Mouse (Mus musculus) hindbrain, postnatal 0 days (tissue): ENCODE measurements at regions not wholly inside any gene's neighbourhood (a gene's known extent, or its start where the extent isn't known, plus 50 kb on each side); places are given as distances from the start of the nearest gene placed in this dataset.

ENCODE experiments used
- ATAC-seq: fragments of 200-750 bp; cut with Nextera tagmentation; 2 replicates; pipeline ENCODE4 v1.8.0; 2017; ENCODE audit warnings: mild to moderate bottlenecking, moderate TSS enrichment, moderate library complexity
- DNase-seq: peaks from one replicate; pipeline ENCODE4 v3.0.0-alpha.2; 2015; ENCODE audit warnings: low spot score
- H3K27ac ChIP-seq: fragments of 300-500 bp; sonication (generic); 2 replicates; pipeline ENCODE4 v1.5.1; 2014; ENCODE audit warnings: mild to moderate bottlenecking
- H3K27me3 ChIP-seq: fragments of 300-500 bp; sonication (generic); 2 replicates; pipeline ENCODE4 v1.6.1; 2014; ENCODE audit warnings: low read length, mixed read lengths; ENCODE audit not compliant: insufficient read depth
- H3K36me3 ChIP-seq: fragments of 300-500 bp; sonication (generic); 2 replicates; pipeline ENCODE4 v1.6.1; 2014; ENCODE audit warnings: low read length, mixed read lengths; ENCODE audit not compliant: insufficient read depth
- H3K4me1 ChIP-seq: fragments of 300-500 bp; sonication (generic); 2 replicates; pipeline ENCODE4 v1.6.1; 2014; ENCODE audit warnings: antibody characterized with exemption, low read length, mixed read lengths; ENCODE audit not compliant: insufficient read depth
- H3K4me2 ChIP-seq: fragments of 300-500 bp; sonication (generic); 2 replicates; pipeline ENCODE4 v1.6.1; 2014; ENCODE audit warnings: low read depth, mild to moderate bottlenecking, low read length, moderate library complexity, mixed read lengths
- H3K4me3 ChIP-seq: fragments of 300-500 bp; sonication (generic); 2 replicates; pipeline ENCODE4 v1.5.1; 2014; ENCODE audit warnings: low read length
- H3K9ac ChIP-seq: fragments of 300-500 bp; sonication (generic); replicated peaks from 2 replicates; pipeline ENCODE4 v1.6.1; 2014; ENCODE audit warnings: mild to moderate bottlenecking, low read length, moderate library complexity, mixed read lengths
- H3K9me3 ChIP-seq: fragments of 300-500 bp; sonication (generic); 2 replicates; pipeline ENCODE4 v1.6.1; 2016; ENCODE audit warnings: low read length, mixed read lengths
- CTCF ChIP-seq: IDR thresholded peaks from 2 replicates; pipeline ENCODE4 v1.5.1; 2016; ENCODE audit warnings: antibody characterized with exemption, control low read depth, low read depth
- WGBS: fragments of 180-500 bp; shearing (Covaris S2); extraction: QIAGEN DNeasy Blood & Tissue Kit; methylation state at CpG from one replicate; pipeline ENCODE4 v1.1.7; 2014; 5-methylcytosine and 5-hydroxymethylcytosine counted together

GRCm38 (mm10) chr15:72150581-72150980 is 1683.8 kb upstream of the Gm6569 start:
- H3K9me3 ChIP-seq, result no peaks in the 10 kb centered on the region
- H3K36me3 ChIP-seq, result no peaks in the 10 kb centered on the region
- no peak overlapping the region for H3K27ac ChIP-seq
- 73% methylated on average over 6 of the region's 6 CpGs for WGBS
- no peaks in the 10 kb centered on the region for H3K4me1 ChIP-seq
- TF ChIP-seq CTCF, result no peak
- H3K4me2 ChIP-seq, result no peak overlapping the region
- H3K9ac ChIP-seq, result no peak overlapping the region
- ATAC-seq, result no peak
- DNase-seq, result no peak
- no peaks in the 10 kb centered on the region for H3K27me3 ChIP-seq
- no peak overlapping the region for H3K4me3 ChIP-seq

- no peaks in the 10 kb centered on the region for H3K4me1 ChIP-seq
- no peak overlapping the region for H3K4me3 ChIP-seq
- ATAC-seq (no peak), DNase-seq (no peak)
- WGBS, result 52% methylated on average over 3 of the region's 3 CpGs
- H3K9me3 ChIP-seq, result no peaks in the 10 kb centered on the region
- no peak overlapping the region for H3K27ac ChIP-seq
- no peaks in the 10 kb centered on the region for H3K27me3 ChIP-seq
- H3K36me3 ChIP-seq, result no peaks in the 10 kb centered on the region
- no peak for TF ChIP-seq CTCF
- no peak overlapping the region for H3K9ac ChIP-seq
- no peak overlapping the region for H3K4me2 ChIP-seq
These were observed 1675.9 kb upstream of the Gm6569 start for GRCm38 (mm10) chr15:72158505-72158904.

GRCm38 (mm10) chr15:72200861-72201260 is 1633.5 kb upstream of the Gm6569 start:
- 33% methylated on average over 3 of the region's 3 CpGs for WGBS
- H3K9ac ChIP-seq, result no peak overlapping the region
- DNase-seq (peak; percentile 51), ATAC-seq (no peak)
- no peaks in the 10 kb centered on the region for H3K27me3 ChIP-seq
- no peaks in the 10 kb centered on the region for H3K4me1 ChIP-seq
- no peak overlapping the region for H3K4me2 ChIP-seq
- H3K27ac ChIP-seq, result no peak overlapping the region
- H3K36me3 ChIP-seq, result no peaks in the 10 kb centered on the region
- no peak overlapping the region for H3K4me3 ChIP-seq
- no peak for TF ChIP-seq CTCF
- H3K9me3 ChIP-seq, result no peaks in the 10 kb centered on the region

GRCm38 (mm10) chr15:72201791-72202190 is 1632.6 kb upstream of the Gm6569 start:
- WGBS, result 58% methylated on average over 1 of the region's 1 CpGs
- no peak for DNase-seq
- H3K27ac ChIP-seq, result no peak overlapping the region
- no peak overlapping the region for H3K4me3 ChIP-seq
- H3K4me2 ChIP-seq, result no peak overlapping the region
- H3K4me1 ChIP-seq, result no peaks in the 10 kb centered on the region
- no peaks in the 10 kb centered on the region for H3K27me3 ChIP-seq
- TF ChIP-seq CTCF, result no peak
- no peaks in the 10 kb centered on the region for H3K9me3 ChIP-seq
- ATAC-seq, result no peak
- H3K9ac ChIP-seq, result no peak overlapping the region
- no peaks in the 10 kb centered on the region for H3K36me3 ChIP-seq

GRCm38 (mm10) chr15:72205240-72205799 is 1629.0 kb upstream of the Gm6569 start:
- no peak for ATAC-seq
- no peak for TF ChIP-seq CTCF
- WGBS, result 47% methylated on average over 8 of the region's 8 CpGs

GRCm38 (mm10) chr15:72205950-72206349 is 1628.4 kb upstream of the Gm6569 start:
- 10% methylated on average over 9 of the region's 9 CpGs for WGBS
- H3K9ac ChIP-seq, result no peak overlapping the region

More at GRCm38 (mm10) chr15:72205240-72205799, 1629.0 kb upstream of the Gm6569 start:
- DNase-seq, result no peak
- Histone ChIP-seq H3K4me2 (no peak overlapping the region), H3K9ac (no peak overlapping the region), H3K27ac (peak overlapping the region; percentile 36; the same call in 1 of the 2 replicates), H3K36me3 (no peaks in the 10 kb centered on the region), H3K4me3 (no peak overlapping the region), H3K27me3 (no peaks in the 10 kb centered on the region), H3K9me3 (no peaks in the 10 kb centered on the region), H3K4me1 (no peaks in the 10 kb centered on the region)

GRCm38 (mm10) chr15:72207589-72207988 is 1626.8 kb upstream of the Gm6569 start:
- no peak for ATAC-seq
- Histone ChIP-seq H3K9ac (no peak overlapping the region), H3K9me3 (no peaks in the 10 kb centered on the region), H3K36me3 (no peaks in the 10 kb centered on the region), H3K4me1 (no peaks in the 10 kb centered on the region), H3K27ac (no peak overlapping the region), H3K27me3 (no peaks in the 10 kb centered on the region), H3K4me2 (no peak overlapping the region), H3K4me3 (no peak overlapping the region)
- no peak for TF ChIP-seq CTCF
- WGBS, result 89% methylated on average over 4 of the region's 4 CpGs
- DNase-seq, result no peak

More at GRCm38 (mm10) chr15:72205950-72206349, 1628.4 kb upstream of the Gm6569 start:
- Histone ChIP-seq H3K4me2 (peak overlapping the region; percentile 14; the same call in 1 of the 2 replicates), H3K4me3 (no peak overlapping the region), H3K36me3 (no peaks in the 10 kb centered on the region), H3K27ac (peak overlapping the region; percentile 36; the same call in 1 of the 2 replicates), H3K9me3 (no peaks in the 10 kb centered on the region), H3K27me3 (no peaks in the 10 kb centered on the region), H3K4me1 (no peaks in the 10 kb centered on the region)
- ATAC-seq (peak; percentile 92), DNase-seq (peak; percentile 94)
- TF ChIP-seq CTCF, result peak; percentile 92
